Mouse (Mus musculus): ENCODE measurements at regions not wholly inside any gene's neighbourhood (a gene's known extent, or its start where the extent isn't known, plus 50 kb on each side); places are given as distances from the start of the nearest gene placed in this dataset.

- H3K4me3 ChIP-seq (replicated peaks; ENCODE audit: low read length) = no peak overlapping the region
- H3K4me1 ChIP-seq (replicated peaks; ENCODE audit: low read depth, low read length) = peaks cover 27% of the 10 kb centered on the region
- peaks cover 9% of the 10 kb centered on the region for H3K9me3 ChIP-seq (ENCODE audit: low read length)
- TF ChIP-seq POU5F1 (IDR thresholded peaks at IDR 0.05; ENCODE audit: borderline replicate concordance, low read length) = no peak
- no peak for TF ChIP-seq NANOG (IDR thresholded peaks at IDR 0.05; ENCODE audit: borderline replicate concordance, low read length)
- TF ChIP-seq CTCF (conservative IDR thresholded peaks at IDR 0.05; ENCODE audit: low read length) = no peak
- H3K27me3 ChIP-seq (ENCODE audit: insufficient read depth, low read length) = no peaks in the 10 kb centered on the region
- H3K36me3 ChIP-seq (ENCODE audit: insufficient read depth, low read length) = no peaks in the 10 kb centered on the region
These were observed 50.2 kb upstream of the Galnt18 start for GRCm38 (mm10) chr7:111829931-111830330.

Data from E14TG2a.4 (cell line).